Mouse (Mus musculus): Measurements from ENCODE around the gene Gm45062. TPM values are rescaled to one million over a fixed set of nuclear protein-coding genes. Genes with fewer than 3 reads are reported as not detected.
"Not testable (repeated sequence)": the region's sequence is repeated elsewhere in the genome, so short reads cannot be mapped to it uniquely, and the experiment has no call there.

Gene Gm45062
- total RNA-seq, 1 experiment from 2014 or later: 42.8 TPM

GRCm38 (mm10) chr6:8521231-8521630 is 262.0 kb downstream of the Gm45062 start:
- ATAC-seq (ENCODE audit: extremely low read depth, insufficient number of reproducible peaks, low FRiP score, poor library complexity, severe bottlenecking): no peak

GRCm38 (mm10) chr6:8524717-8525116 is 265.5 kb downstream of the Gm45062 start:
- ATAC-seq (ENCODE audit: extremely low read depth, insufficient number of reproducible peaks, low FRiP score, poor library complexity, severe bottlenecking): no peak

GRCm38 (mm10) chr6:8531104-8531894 is 272.0 kb downstream of the Gm45062 start:
- ATAC-seq (ENCODE audit: extremely low read depth, insufficient number of reproducible peaks, low FRiP score, poor library complexity, severe bottlenecking): peak; percentile 46; the same call in 1 of the 2 replicates

GRCm38 (mm10) chr6:8536944-8537343 is 277.7 kb downstream of the Gm45062 start:
- no peak for ATAC-seq (ENCODE audit: extremely low read depth, insufficient number of reproducible peaks, low FRiP score, poor library complexity, severe bottlenecking)

- ATAC-seq (ENCODE audit: extremely low read depth, insufficient number of reproducible peaks, low FRiP score, poor library complexity, severe bottlenecking): not testable (repeated sequence)
These were observed 282.3 kb downstream of the Gm45062 start for GRCm38 (mm10) chr6:8541531-8541930.

- no peak for ATAC-seq (ENCODE audit: extremely low read depth, insufficient number of reproducible peaks, low FRiP score, poor library complexity, severe bottlenecking)
These were observed 285.6 kb downstream of the Gm45062 start for GRCm38 (mm10) chr6:8544822-8545221.

GRCm38 (mm10) chr6:8545780-8546179 is 286.5 kb downstream of the Gm45062 start:
- ATAC-seq (ENCODE audit: extremely low read depth, insufficient number of reproducible peaks, low FRiP score, poor library complexity, severe bottlenecking): no peak

GRCm38 (mm10) chr6:8551155-8551554 is 291.9 kb downstream of the Gm45062 start:
- ATAC-seq (ENCODE audit: extremely low read depth, insufficient number of reproducible peaks, low FRiP score, poor library complexity, severe bottlenecking): no peak

GRCm38 (mm10) chr6:8556849-8557571 is 297.8 kb downstream of the Gm45062 start:
- ATAC-seq (ENCODE audit: extremely low read depth, insufficient number of reproducible peaks, low FRiP score, poor library complexity, severe bottlenecking): no peak

- ATAC-seq (ENCODE audit: extremely low read depth, insufficient number of reproducible peaks, low FRiP score, poor library complexity, severe bottlenecking): no peak
These were observed 301.4 kb downstream of the Gm45062 start for GRCm38 (mm10) chr6:8560682-8561081.

GRCm38 (mm10) chr6:8582377-8582776 is 323.1 kb downstream of the Gm45062 start:
- ATAC-seq (ENCODE audit: extremely low read depth, insufficient number of reproducible peaks, low FRiP score, poor library complexity, severe bottlenecking): no peak

GRCm38 (mm10) chr6:8583892-8584291 is 324.6 kb downstream of the Gm45062 start:
- no peak for ATAC-seq (ENCODE audit: extremely low read depth, insufficient number of reproducible peaks, low FRiP score, poor library complexity, severe bottlenecking)

GRCm38 (mm10) chr6:8591665-8592064 is 332.4 kb downstream of the Gm45062 start:
- ATAC-seq (ENCODE audit: extremely low read depth, insufficient number of reproducible peaks, low FRiP score, poor library complexity, severe bottlenecking): no peak

- no peak for ATAC-seq (ENCODE audit: extremely low read depth, insufficient number of reproducible peaks, low FRiP score, poor library complexity, severe bottlenecking)
These were observed 358.1 kb downstream of the Gm45062 start for GRCm38 (mm10) chr6:8617369-8617768.

GRCm38 (mm10) chr6:8619582-8620350 is 360.5 kb downstream of the Gm45062 start:
- no peak for ATAC-seq (ENCODE audit: extremely low read depth, insufficient number of reproducible peaks, low FRiP score, poor library complexity, severe bottlenecking)

GRCm38 (mm10) chr6:8623045-8623444 is 363.8 kb downstream of the Gm45062 start:
- no peak for ATAC-seq (ENCODE audit: extremely low read depth, insufficient number of reproducible peaks, low FRiP score, poor library complexity, severe bottlenecking)

- no peak for ATAC-seq (ENCODE audit: extremely low read depth, insufficient number of reproducible peaks, low FRiP score, poor library complexity, severe bottlenecking)
These were observed 369.0 kb downstream of the Gm45062 start for GRCm38 (mm10) chr6:8628226-8628625.

- ATAC-seq (ENCODE audit: extremely low read depth, insufficient number of reproducible peaks, low FRiP score, poor library complexity, severe bottlenecking): no peak
These were observed 369.5 kb downstream of the Gm45062 start for GRCm38 (mm10) chr6:8628715-8629267.

GRCm38 (mm10) chr6:8630531-8630930 is 371.3 kb downstream of the Gm45062 start:
- ATAC-seq (ENCODE audit: extremely low read depth, insufficient number of reproducible peaks, low FRiP score, poor library complexity, severe bottlenecking): no peak

Measured in neutrophil, adult 5-6 weeks (primary cell).